18 mouse cellular contexts compared by ENCODE assay signal in the genomic region with DNA sequence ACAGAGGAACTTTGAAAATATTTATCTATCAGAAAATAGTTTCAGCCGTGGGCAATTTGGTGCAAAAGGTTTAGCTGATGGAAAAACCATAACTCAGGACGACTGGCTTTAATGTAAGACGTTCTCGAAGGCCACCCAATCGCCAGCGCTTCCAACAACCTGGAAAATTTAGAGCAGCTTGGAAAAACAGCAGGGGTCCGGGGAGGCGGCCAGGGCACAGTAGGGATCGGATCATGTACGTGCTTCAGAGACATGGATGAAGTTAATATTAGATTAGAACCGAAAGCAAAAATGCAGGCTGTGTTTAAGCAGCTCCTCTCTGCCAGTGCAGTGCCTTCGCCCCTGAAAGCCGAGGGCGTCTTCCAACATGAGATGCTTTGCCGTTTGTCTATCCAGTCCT. TPM values are rescaled to one million over a fixed set of nuclear protein-coding genes. Genes with fewer than 3 reads are reported as not detected.
A peak's percentile ranks its signal among the peaks of the same experiment; 100 is the strongest.
DNase-seq lines count a peak whose midpoint lies in the region; ATAC-seq and TF ChIP-seq lines count a peak whose summit lies in the region.
"Had no signal": no experiment of that assay in that cellular context is flagged by ENCODE, and none has a peak within 500 bp of the region (broad histone marks: within the 10 kb centered on the region; RNA-seq: fewer than 3 reads in every experiment).

No protein-coding gene starts in this region.

- ATAC-seq in lung, embryonic 16.5 days (ENCODE audit: low read depth) = no peak
- no peak for ATAC-seq in stomach, embryonic 16.5 days (ENCODE audit: insufficient read depth, low FRiP score)
- ATAC-seq: activated CD4-positive, CD25-positive, alpha-beta regulatory T cell, adult 4 months; intestine, embryonic 16.5 days had no signal

- no peak for DNase-seq in gastrocnemius, adult 2 months
- DNase-seq in gastrocnemius, postnatal 36 days = no peak
- DNase-seq in lung, postnatal 10 days = no peak
- peak; percentile 85 to 87 for DNase-seq in cerebellum, postnatal 36 days
- DNase-seq in kidney, adult 18-20 months = no peak
- DNase-seq in layer of hippocampus, postnatal 14 days (ENCODE audit: low spot score in 2 of 2) = no peak
- DNase-seq: adrenal gland, postnatal 36 days; kidney, postnatal 14 days; lung, adult 18-20 months had no signal

- H3K9ac ChIP-seq in lung, embryonic 16.5 days (ENCODE audit: low read length) = no peak overlapping the region
- 0 out of 2 replicates have a peak overlapping the region, but pooled peaks have one; percentile 11 for H3K9ac ChIP-seq in stomach, embryonic 16.5 days (ENCODE audit: low read length)
- H3K9ac ChIP-seq: heart, embryonic 15.5 days; hindbrain, embryonic 14.5 days; neural tube, embryonic 13.5 days had no signal

- 45% methylated on average over 15 of the region's 15 CpGs for WGBS in lung, embryonic 16.5 days
- 45% methylated on average over 15 of the region's 15 CpGs for WGBS in stomach, embryonic 16.5 days

- H3K36me3 ChIP-seq in lung, embryonic 16.5 days (ENCODE audit: control insufficient read depth, insufficient read depth, low read length) = no peaks in the 10 kb centered on the region
- H3K36me3 ChIP-seq in stomach, embryonic 16.5 days (ENCODE audit: control insufficient read depth, insufficient read depth, low read length) = no peaks in the 10 kb centered on the region
- H3K36me3 ChIP-seq: heart, embryonic 15.5 days; neural tube, embryonic 13.5 days had no signal

- no peak for TF ChIP-seq CTCF in gastrocnemius, adult 2 months (IDR thresholded peaks at IDR 0.05)

- peak overlapping the region; percentile 46 for H3K4me3 ChIP-seq in gastrocnemius, adult 2 months
- H3K4me3 ChIP-seq in lung, embryonic 16.5 days (ENCODE audit: low read length) = no peak overlapping the region
- peak overlapping the region; percentile 15; the same call in 1 of the 2 replicates for H3K4me3 ChIP-seq in stomach, embryonic 16.5 days (replicated peaks; ENCODE audit: low read length)
- H3K4me3 ChIP-seq: heart, embryonic 15.5 days; megakaryocyte, embryonic 14.5 days; neural tube, embryonic 13.5 days had no signal

- peak overlapping the region; percentile 28 for H3K27ac ChIP-seq in gastrocnemius, adult 2 months
- H3K27ac ChIP-seq in lung, embryonic 16.5 days (ENCODE audit: low read length) = no peak overlapping the region
- no peak overlapping the region for H3K27ac ChIP-seq in stomach, embryonic 16.5 days (ENCODE audit: low read length)
- H3K27ac ChIP-seq: heart, embryonic 15.5 days; hindbrain, embryonic 14.5 days; neural tube, embryonic 13.5 days had no signal

- intact Hi-C loops in gastrocnemius, adult 2 months (cut with DNase I) = no loop called here
- intact Hi-C loops in gastrocnemius, postnatal 36 days (cut with DNase I) = no loop called here

- no peaks in the 10 kb centered on the region for H3K9me3 ChIP-seq in lung, embryonic 16.5 days (ENCODE audit: control insufficient read depth, low read length)
- H3K9me3 ChIP-seq in stomach, embryonic 16.5 days (replicated peaks; ENCODE audit: control insufficient read depth, low read length) = no peaks in the 10 kb centered on the region
- H3K9me3 ChIP-seq: heart, embryonic 15.5 days; neural tube, embryonic 13.5 days had no signal

- no peaks in the 10 kb centered on the region; the same call in none of the 2 replicates for H3K4me1 ChIP-seq in lung, embryonic 16.5 days (replicated peaks; ENCODE audit: control insufficient read depth, insufficient read depth, low read length)
- H3K4me1 ChIP-seq in stomach, embryonic 16.5 days (ENCODE audit: control insufficient read depth, insufficient read depth, low read length) = peaks cover 19% of the 10 kb centered on the region
- H3K4me1 ChIP-seq: megakaryocyte, embryonic 14.5 days; neural tube, embryonic 13.5 days had no signal

- H3K27me3 ChIP-seq in lung, embryonic 16.5 days (ENCODE audit: control insufficient read depth, insufficient read depth, low read depth, low read length) = no peaks in the 10 kb centered on the region
- no peaks in the 10 kb centered on the region for H3K27me3 ChIP-seq in stomach, embryonic 16.5 days (ENCODE audit: control insufficient read depth, insufficient read depth, low read length)
- H3K27me3 ChIP-seq: neural tube, embryonic 13.5 days had no signal

- peak overlapping the region; percentile 15; the same call in 1 of the 2 replicates for H3K4me2 ChIP-seq in lung, embryonic 16.5 days (ENCODE audit: low read depth, low read length)
- peak overlapping the region; percentile 24; the same call in 1 of the 2 replicates for H3K4me2 ChIP-seq in stomach, embryonic 16.5 days (ENCODE audit: low read depth, low read length)
- H3K4me2 ChIP-seq: heart, embryonic 15.5 days; hindbrain, embryonic 14.5 days; neural tube, embryonic 13.5 days had no signal

RNA-seq across cellular contexts. Expression of gene Erg, which starts 31.8 kb away (rescaled TPM):
- 1 to 10 TPM; 8.1 to 9.1 TPM for total RNA-seq in gastrocnemius, adult 2 months (2021)
- 10 to 100 TPM in 1 of 2 experiments, 1 to 10 TPM in 1; 9.8 to 10.7 TPM for total RNA-seq in gastrocnemius, postnatal 36 days (2021)
- 11.7 and 11.9 TPM in 2 replicates for polyA plus RNA-seq in lung, embryonic 16.5 days (2015; fragmentation: Nextera tagmentation; extraction: Ambion mirVana)
- polyA plus RNA-seq in stomach, embryonic 16.5 days (2015; fragmentation: Nextera tagmentation; extraction: Ambion mirVana) = 3.4 and 4.5 TPM in 2 replicates
- total RNA-seq in layer of hippocampus, postnatal 14 days (2021) = 1 to 10 TPM; 7.0 to 7.1 TPM
- total RNA-seq: monocyte, adult 5-6 weeks had no signal
- polyA plus RNA-seq: activated CD4-positive, CD25-positive, alpha-beta regulatory T cell, adult 4 months had no signal

Comparison
In these comparisons a context has a peak if more than half of its experiments do, and no peak if none do; other contexts are left out.
1. DNase-seq: peak in cerebellum, postnatal 36 days (2 of 2); none in gastrocnemius, adult 2 months (single experiment), gastrocnemius, postnatal 36 days (0 of 2), lung, postnatal 10 days (single experiment), kidney, adult 18-20 months (single experiment) and layer of hippocampus, postnatal 14 days (0 of 2).